Mouse (Mus musculus) heart, postnatal 0 days (tissue): ENCODE results near the gene Egfr. TPM values are rescaled to one million over a fixed set of nuclear protein-coding genes. Genes with fewer than 3 reads are reported as not detected.
A peak's percentile ranks its signal among the peaks of the same experiment; 100 is the strongest.

Source experiments
- ATAC-seq: fragments of 200-750 bp; cut with Nextera tagmentation; 2 replicates; pipeline ENCODE4 v1.8.0; 2017; ENCODE audit warnings: low read depth, moderate number of reproducible peaks, moderate library complexity; ENCODE audit not compliant: insufficient read depth
- DNase-seq: peaks from one replicate; pipeline ENCODE4 v3.0.0-alpha.2; 2016; ENCODE audit warnings: low spot score
- H3K27ac ChIP-seq: fragments of 300-500 bp; sonication (generic); 2 replicates; pipeline ENCODE4 v1.5.1; 2014; ENCODE audit warnings: low read depth, mild to moderate bottlenecking
- H3K27me3 ChIP-seq: fragments of 300-500 bp; sonication (generic); 2 replicates; pipeline ENCODE4 v1.6.1; 2014; ENCODE audit warnings: low read length, mixed read lengths; ENCODE audit not compliant: control insufficient read depth, insufficient read depth
- H3K36me3 ChIP-seq: fragments of 300-500 bp; sonication (generic); replicated peaks from 2 replicates; pipeline ENCODE4 v1.6.1; 2014; ENCODE audit warnings: low read length, mixed read lengths; ENCODE audit not compliant: control insufficient read depth, insufficient read depth
- H3K4me1 ChIP-seq: fragments of 300-500 bp; sonication (generic); 2 replicates; pipeline ENCODE4 v1.6.1; 2014; ENCODE audit warnings: antibody characterized with exemption; ENCODE audit not compliant: control insufficient read depth, insufficient read depth
- H3K4me2 ChIP-seq: fragments of 300-500 bp; sonication (generic); 2 replicates; pipeline ENCODE4 v1.6.1; 2014; ENCODE audit warnings: low read depth, mild to moderate bottlenecking, low read length, moderate library complexity
- H3K4me3 ChIP-seq: fragments of 300-500 bp; sonication (generic); 2 replicates; pipeline ENCODE4 v1.5.1; 2014; ENCODE audit warnings: low read depth, low read length
- H3K9ac ChIP-seq: fragments of 300-500 bp; sonication (generic); replicated peaks from 2 replicates; pipeline ENCODE4 v1.6.1; 2014; ENCODE audit warnings: low read depth, low read length, mixed read lengths
- H3K9me3 ChIP-seq: fragments of 300-500 bp; sonication (generic); replicated peaks from 2 replicates; pipeline ENCODE4 v1.6.1; 2016; ENCODE audit warnings: low read length; ENCODE audit not compliant: control insufficient read depth
- CTCF ChIP-seq: IDR thresholded peaks from 2 replicates; pipeline ENCODE4 v1.5.1; 2016; ENCODE audit warnings: antibody characterized with exemption, control low read depth, low read depth
- EP300 ChIP-seq: IDR thresholded peaks from 2 replicates; pipeline ENCODE4 v1.6.1; 2016; ENCODE audit warnings: antibody characterized with exemption, low read depth
- WGBS: fragments of 180-500 bp; shearing (Covaris S2); extraction: QIAGEN DNeasy Blood & Tissue Kit; methylation state at CpG from one replicate; pipeline ENCODE4 v1.1.7; 2014; 5-methylcytosine and 5-hydroxymethylcytosine counted together
- polyA plus RNA-seq: library from polyadenylated mRNA; unstranded; fragments of >200 nt; fragmentation: Nextera tagmentation; extraction: Ambion mirVana; gene quantifications from 2 replicates; pipeline ENCODE4 v1.2.1, GENCODE M21; 2015
- total RNA-seq: library from RNA; depleted of rRNA; stranded (reverse); fragments of >200 nt; gene quantifications from 2 replicates; pipeline ENCODE4 v1.2.3, GENCODE M21; 2014; ENCODE audit warnings: low replicate concordance

The Egfr gene
- total and polyA plus RNA-seq, 2 experiments from 2014 or later: 1.2 to 2.5 TPM

- ATAC-seq (no peak), DNase-seq (no peak)
- H3K4me2 ChIP-seq: no peak overlapping the region
- H3K36me3 ChIP-seq: no peaks in the 10 kb centered on the region
- no peak overlapping the region for H3K27ac ChIP-seq
- H3K4me1 ChIP-seq: no peaks in the 10 kb centered on the region
- 67% methylated on average over 8 of the region's 8 CpGs for WGBS
- no peak overlapping the region for H3K9ac ChIP-seq
- H3K4me3 ChIP-seq: no peak overlapping the region
- no peaks in the 10 kb centered on the region for H3K27me3 ChIP-seq
- TF ChIP-seq CTCF (no peak), EP300 (no peak)
- H3K9me3 ChIP-seq: no peaks in the 10 kb centered on the region
These were observed 78.7 kb downstream of the Egfr start for GRCm38 (mm10) chr11:16830531-16831227.

- no peak for ATAC-seq
- no peak overlapping the region for H3K4me3 ChIP-seq
- H3K9ac ChIP-seq: no peak overlapping the region
- no peaks in the 10 kb centered on the region for H3K4me1 ChIP-seq
- no peaks in the 10 kb centered on the region for H3K36me3 ChIP-seq
- no peaks in the 10 kb centered on the region for H3K27me3 ChIP-seq
- TF ChIP-seq CTCF (no peak), EP300 (no peak)
- 66% methylated on average over 5 of the region's 5 CpGs for WGBS
- H3K27ac ChIP-seq: no peak overlapping the region
- H3K9me3 ChIP-seq: no peaks in the 10 kb centered on the region
- no peak for DNase-seq
- H3K4me2 ChIP-seq: no peak overlapping the region
These were observed 80.0 kb downstream of the Egfr start for GRCm38 (mm10) chr11:16831974-16832464.

- DNase-seq (no peak), ATAC-seq (no peak)
- no peak for TF ChIP-seq CTCF
- TF ChIP-seq EP300: no peak
- Histone ChIP-seq H3K4me3 (no peak overlapping the region), H3K27me3 (no peaks in the 10 kb centered on the region), H3K27ac (no peak overlapping the region), H3K9ac (no peak overlapping the region), H3K4me1 (no peaks in the 10 kb centered on the region), H3K36me3 (no peaks in the 10 kb centered on the region), H3K4me2 (no peak overlapping the region), H3K9me3 (no peaks in the 10 kb centered on the region)
- WGBS: 65% methylated on average over 3 of the region's 3 CpGs
These were observed 86.8 kb downstream of the Egfr start for GRCm38 (mm10) chr11:16838772-16839171.

- no peaks in the 10 kb centered on the region for H3K27me3 ChIP-seq
- H3K36me3 ChIP-seq: no peaks in the 10 kb centered on the region
- no peak overlapping the region for H3K27ac ChIP-seq
- TF ChIP-seq CTCF (no peak), EP300 (no peak)
- H3K4me3 ChIP-seq: no peak overlapping the region
- no peaks in the 10 kb centered on the region for H3K4me1 ChIP-seq
- DNase-seq (no peak), ATAC-seq (no peak)
- 83% methylated on average over 3 of the region's 3 CpGs for WGBS
- H3K4me2 ChIP-seq: no peak overlapping the region
- H3K9me3 ChIP-seq: no peaks in the 10 kb centered on the region
- H3K9ac ChIP-seq: no peak overlapping the region
These were observed 90.9 kb downstream of the Egfr start for GRCm38 (mm10) chr11:16842924-16843323.

- peak overlapping the region; percentile 28; the same call in 1 of the 2 replicates for H3K4me2 ChIP-seq
- DNase-seq (peak; percentile 16), ATAC-seq (no peak)
- TF ChIP-seq EP300: no peak
- TF ChIP-seq CTCF: no peak
- H3K27me3 ChIP-seq: no peaks in the 10 kb centered on the region
- 34% methylated on average over 12 of the region's 12 CpGs for WGBS
- no peaks in the 10 kb centered on the region for H3K36me3 ChIP-seq
- H3K9me3 ChIP-seq: no peaks in the 10 kb centered on the region
- no peak overlapping the region for H3K9ac ChIP-seq
- H3K4me1 ChIP-seq: no peaks in the 10 kb centered on the region
- H3K4me3 ChIP-seq: no peak overlapping the region
- H3K27ac ChIP-seq: peak overlapping the region; percentile 52
These were observed 92.0 kb downstream of the Egfr start for GRCm38 (mm10) chr11:16843889-16844568.
